Mouse (Mus musculus) midbrain, embryonic 10.5 days (tissue): ENCODE data around the gene Dnah5. TPM values are rescaled to one million over a fixed set of nuclear protein-coding genes. Genes with fewer than 3 reads are reported as not detected.
"Not testable (repeated sequence)": the region's sequence is repeated elsewhere in the genome, so short reads cannot be mapped to it uniquely, and the experiment has no call there.

Experiments
- DNase-seq: peaks from one replicate; pipeline ENCODE4 v3.0.0-alpha.2; 2017; ENCODE audit warnings: low spot score
- H3K27ac ChIP-seq: fragments of 300-500 bp; sonication (generic); replicated peaks from 2 replicates; pipeline ENCODE4 v1.5.1; 2016; ENCODE audit warnings: mild to moderate bottlenecking
- H3K27me3 ChIP-seq: fragments of 300-500 bp; sonication (generic); 2 replicates; pipeline ENCODE4 v1.6.1; 2016; ENCODE audit warnings: low read depth, mild to moderate bottlenecking; ENCODE audit not compliant: poor library complexity, severe bottlenecking
- H3K36me3 ChIP-seq: fragments of 300-500 bp; sonication (generic); 2 replicates; pipeline ENCODE4 v1.6.1; 2016; ENCODE audit warnings: mild to moderate bottlenecking, moderate library complexity
- H3K4me1 ChIP-seq: fragments of 300-500 bp; sonication (generic); 2 replicates; pipeline ENCODE4 v1.6.1; 2016
- H3K4me3 ChIP-seq: fragments of 300-500 bp; sonication (generic); 2 replicates; pipeline ENCODE4 v1.5.1; 2016; ENCODE audit warnings: mild to moderate bottlenecking, moderate library complexity
- H3K9me3 ChIP-seq: fragments of 300-500 bp; sonication (generic); replicated peaks from 2 replicates; pipeline ENCODE4 v1.6.1; 2016; ENCODE audit warnings: mild to moderate bottlenecking
- WGBS: fragments of 180-500 bp; shearing (Covaris S2); methylation state at CpG from one replicate; pipeline ENCODE4 v1.1.7; 2016; 5-methylcytosine and 5-hydroxymethylcytosine counted together
- polyA plus RNA-seq: library from polyadenylated mRNA; unstranded; fragments of >200 nt; fragmentation: Nextera tagmentation; extraction: Ambion mirVana; gene quantifications from 2 replicates; pipeline ENCODE4 v1.2.1, GENCODE M21; 2016

Dnah5 gene
- polyA plus RNA-seq, 1 experiment from 2014 or later, result 0.07 TPM

- DNase-seq, result no peak
- no peaks in the 10 kb centered on the region for H3K4me1 ChIP-seq
- no peaks in the 10 kb centered on the region for H3K27me3 ChIP-seq
- no peaks in the 10 kb centered on the region for H3K9me3 ChIP-seq
- H3K4me3 ChIP-seq, result no peak overlapping the region
- no peak overlapping the region for H3K27ac ChIP-seq
- no peaks in the 10 kb centered on the region for H3K36me3 ChIP-seq
- 77% methylated on average over 3 of the region's 3 CpGs for WGBS
These were observed 201.1 kb downstream of the Dnah5 start for GRCm38 (mm10) chr15:28404630-28405029.

DNA sequence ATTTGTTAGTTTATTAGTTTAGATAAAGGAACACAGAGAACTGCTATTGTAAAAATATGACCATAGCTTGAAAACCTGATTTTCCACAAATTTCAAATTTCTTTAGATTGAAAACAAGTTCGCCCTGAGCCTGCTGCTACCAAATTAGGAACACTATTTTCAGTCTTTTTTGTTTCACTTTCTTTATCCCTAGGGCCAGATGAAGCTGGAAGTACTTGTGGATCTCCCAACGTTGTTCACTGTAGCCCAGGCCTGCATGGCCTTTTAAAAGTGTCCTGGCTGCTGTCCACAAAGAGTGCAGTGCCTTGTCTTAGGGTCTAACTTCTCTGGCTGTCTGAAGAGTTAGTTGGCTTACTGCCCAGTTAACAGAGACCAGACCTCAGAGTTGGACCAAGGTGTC lies 201.6 kb downstream of the Dnah5 start:
- Histone ChIP-seq H3K4me1 (no peaks in the 10 kb centered on the region), H3K27me3 (no peaks in the 10 kb centered on the region), H3K27ac (no peak overlapping the region), H3K9me3 (no peaks in the 10 kb centered on the region), H3K4me3 (no peak overlapping the region), H3K36me3 (no peaks in the 10 kb centered on the region)
- 74% methylated on average over 2 of the region's 2 CpGs for WGBS
- no peak for DNase-seq

DNA sequence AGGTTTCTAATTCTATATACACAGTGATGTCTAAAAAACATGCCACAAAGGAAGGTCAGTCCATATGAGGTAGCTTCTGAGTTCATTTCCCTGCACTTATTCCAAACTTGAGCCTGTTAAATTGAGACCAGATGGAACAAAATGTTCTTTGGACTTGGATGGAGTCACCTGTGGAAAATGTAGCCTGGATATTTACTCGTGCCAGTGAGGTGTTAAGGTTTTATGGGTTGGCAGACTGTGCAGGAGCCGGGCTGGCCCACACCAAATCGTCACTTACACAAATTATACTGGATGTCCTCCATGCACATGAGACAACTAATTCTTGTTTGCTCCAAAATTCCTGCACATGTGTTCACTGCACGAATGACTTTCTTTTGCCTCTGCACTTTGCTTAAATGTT lies 236.2 kb downstream of the Dnah5 start:
- WGBS, result 92% methylated on average over 4 of the region's 4 CpGs
- H3K27me3 ChIP-seq, result no peaks in the 10 kb centered on the region
- DNase-seq, result no peak
- no peaks in the 10 kb centered on the region for H3K4me1 ChIP-seq
- H3K27ac ChIP-seq, result no peak overlapping the region
- H3K4me3 ChIP-seq, result no peak overlapping the region
- no peaks in the 10 kb centered on the region for H3K36me3 ChIP-seq
- H3K9me3 ChIP-seq, result no peaks in the 10 kb centered on the region

GRCm38 (mm10) chr15:28444494-28444893 lies 240.9 kb downstream of the Dnah5 start:
- WGBS, result 93% methylated on average over 4 of the region's 4 CpGs
- no peak overlapping the region for H3K27ac ChIP-seq

GRCm38 (mm10) chr15:28461091-28461778 lies 257.7 kb downstream of the Dnah5 start:
- H3K9me3 ChIP-seq, H3K27ac ChIP-seq, H3K27me3 ChIP-seq, H3K4me3 ChIP-seq, H3K4me1 ChIP-seq, H3K36me3 ChIP-seq, DNase-seq: not testable (repeated sequence)
- WGBS, result 98% methylated on average over 2 of the region's 2 CpGs

More at GRCm38 (mm10) chr15:28444494-28444893, 240.9 kb downstream of the Dnah5 start:
- H3K36me3 ChIP-seq, result no peaks in the 10 kb centered on the region
- no peaks in the 10 kb centered on the region for H3K27me3 ChIP-seq
- no peaks in the 10 kb centered on the region for H3K9me3 ChIP-seq
- no peaks in the 10 kb centered on the region for H3K4me1 ChIP-seq
- DNase-seq, result no peak
- no peak overlapping the region for H3K4me3 ChIP-seq

- Histone ChIP-seq H3K9me3 (no peaks in the 10 kb centered on the region), H3K4me3 (no peak overlapping the region), H3K27ac (no peak overlapping the region), H3K27me3 (no peaks in the 10 kb centered on the region), H3K4me1 (no peaks in the 10 kb centered on the region), H3K36me3 (no peaks in the 10 kb centered on the region)
- DNase-seq, result no peak
- 96% methylated on average over 3 of the region's 3 CpGs for WGBS
These were observed 263.2 kb downstream of the Dnah5 start for GRCm38 (mm10) chr15:28466591-28467247.

- no peaks in the 10 kb centered on the region for H3K36me3 ChIP-seq
- H3K4me1 ChIP-seq, result no peaks in the 10 kb centered on the region
- H3K27ac ChIP-seq, result no peak overlapping the region
- WGBS, result 76% methylated on average over 6 of the region's 6 CpGs
- H3K9me3 ChIP-seq, result no peaks in the 10 kb centered on the region
- H3K4me3 ChIP-seq, result no peak overlapping the region
- DNase-seq, result no peak
- H3K27me3 ChIP-seq, result no peaks in the 10 kb centered on the region
These were observed 270.3 kb downstream of the Dnah5 start for GRCm38 (mm10) chr15:28473749-28474390.

GRCm38 (mm10) chr15:28502820-28503219 lies 299.3 kb downstream of the Dnah5 start:
- Histone ChIP-seq H3K4me3 (no peak overlapping the region), H3K36me3 (no peaks in the 10 kb centered on the region), H3K27me3 (no peaks in the 10 kb centered on the region), H3K4me1 (no peaks in the 10 kb centered on the region), H3K9me3 (no peaks in the 10 kb centered on the region), H3K27ac (no peak overlapping the region)
- 64% methylated on average over 4 of the region's 4 CpGs for whole genome bisulfite sequencing
- DNase-seq, result no peak

DNA sequence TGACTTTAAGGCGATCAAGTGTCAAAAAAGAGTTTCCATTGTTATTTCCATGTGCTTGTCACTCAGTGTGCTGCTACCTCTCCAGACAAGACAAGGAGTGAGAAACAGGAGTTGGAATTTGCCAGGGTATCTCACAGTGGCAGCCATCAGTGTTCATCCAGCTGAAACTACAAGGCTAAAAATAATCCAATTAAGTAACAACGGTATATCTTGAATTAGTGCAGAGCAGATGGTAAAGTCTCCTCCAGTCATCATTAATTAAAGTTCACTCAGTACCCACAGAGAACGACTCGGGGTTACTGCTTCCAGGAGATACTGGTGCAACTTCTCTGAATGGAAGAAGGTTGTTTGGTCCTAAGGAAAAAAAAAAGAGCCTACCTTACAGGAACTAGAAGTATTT lies 311.6 kb downstream of the Dnah5 start:
- WGBS, result 86% methylated on average over 4 of the region's 4 CpGs
- no peaks in the 10 kb centered on the region for H3K4me1 ChIP-seq
- no peak for DNase-seq

More for the DNA sequence above, 311.6 kb downstream of the Dnah5 start:
- no peaks in the 10 kb centered on the region for H3K27me3 ChIP-seq
- H3K27ac ChIP-seq, result no peak overlapping the region
- H3K9me3 ChIP-seq, result no peaks in the 10 kb centered on the region
- H3K4me3 ChIP-seq, result no peak overlapping the region
- H3K36me3 ChIP-seq, result no peaks in the 10 kb centered on the region

Other genes starting within 250 kb of the Dnah5 start
- gene Trio, start 177.9 kb upstream of the Dnah5 start, polyA plus RNA-seq, result 19.0 and 24.6 TPM in 2 replicates